Mouse (Mus musculus) cortical plate, adult 2 months (tissue): Measurements from ENCODE around the gene Rps6kl1.

Experiments
- CTCF ChIP-seq: fragments of 200-500 bp; IDR thresholded peaks from 2 replicates; pipeline ENCODE4 v1.5.1; 2011; ENCODE audit warnings: mild to moderate bottlenecking, control low read depth, low read length; ENCODE audit not compliant: insufficient read depth; ENCODE audit errors: extremely low read depth
- POLR2A ChIP-seq: fragments of 200-500 bp; IDR thresholded peaks from 2 replicates; pipeline ENCODE4 v1.6.1; 2011; ENCODE audit warnings: mild to moderate bottlenecking, low read length, control low read depth; ENCODE audit not compliant: insufficient read depth; ENCODE audit errors: extremely low read depth

GRCm38 (mm10) chr12:85140036-85140701 is 10.9 kb downstream of the Rps6kl1 start:
- TF ChIP-seq POLR2A (no peak), CTCF (no peak)
